Mouse (Mus musculus) CH12.LX (cell line): ENCODE measurements around the gene Ccl12.

Experiments
- BHLHE40 ChIP-seq: IDR thresholded peaks from 2 replicates; pipeline ENCODE4 v1.6.1; 2011; ENCODE audit warnings: mild to moderate bottlenecking, low read depth, low read length, improper control_type of control experiment
- CTCF ChIP-seq, 2 experiments: IDR thresholded peaks in 1 of 2; conservative IDR thresholded peaks in 1 of 2; 2 replicates each; pipeline ENCODE4 v1.5.1; 2011 to 2012; ENCODE audit warnings: low read depth in 2 of 2, low read length in 2 of 2, improper control_type of control experiment in 1 of 2, inconsistent platforms in 1 of 2, mild to moderate bottlenecking in 1 of 2, moderate library complexity in 1 of 2
- EP300 ChIP-seq: IDR thresholded peaks from 2 replicates; pipeline ENCODE4 v1.6.1; 2011; ENCODE audit warnings: low read length, improper control_type of control experiment
- GABPA ChIP-seq: IDR thresholded peaks from 2 replicates; pipeline ENCODE4 v1.6.1; 2012; ENCODE audit warnings: low read depth, low read length, improper control_type of control experiment, inconsistent platforms; ENCODE audit not compliant: insufficient replicate concordance
- HCFC1 ChIP-seq: IDR thresholded peaks from 2 replicates; pipeline ENCODE4 v1.6.1; 2012; ENCODE audit warnings: low read depth, mild to moderate bottlenecking, inconsistent platforms, low read length, improper control_type of control experiment
- MAFK ChIP-seq: IDR thresholded peaks from 2 replicates; pipeline ENCODE4 v1.6.1; 2011; ENCODE audit warnings: low read length, improper control_type of control experiment; ENCODE audit not compliant: insufficient replicate concordance
- POLR2A ChIP-seq: IDR thresholded peaks from 2 replicates; pipeline ENCODE4 v1.6.1; 2011; ENCODE audit warnings: low read depth, mild to moderate bottlenecking, improper control_type of control experiment, low read length
- SIN3A ChIP-seq: IDR thresholded peaks from 2 replicates; pipeline ENCODE4 v1.6.1; 2012; ENCODE audit warnings: low read length, improper control_type of control experiment, inconsistent platforms
- SMC3 ChIP-seq: IDR thresholded peaks from 2 replicates; pipeline ENCODE4 v1.6.1; 2011; ENCODE audit warnings: low read depth, low read length, improper control_type of control experiment
- USF1 ChIP-seq: IDR thresholded peaks from 2 replicates; pipeline ENCODE4 v1.6.1; 2014; ENCODE audit warnings: low read depth, mild to moderate bottlenecking, inconsistent platforms, low read length, improper control_type of control experiment
- ZKSCAN1 ChIP-seq: IDR thresholded peaks from 2 replicates; pipeline ENCODE4 v1.6.1; 2012; ENCODE audit warnings: low read depth, inconsistent platforms, low read length, improper control_type of control experiment, borderline replicate concordance

DNA sequence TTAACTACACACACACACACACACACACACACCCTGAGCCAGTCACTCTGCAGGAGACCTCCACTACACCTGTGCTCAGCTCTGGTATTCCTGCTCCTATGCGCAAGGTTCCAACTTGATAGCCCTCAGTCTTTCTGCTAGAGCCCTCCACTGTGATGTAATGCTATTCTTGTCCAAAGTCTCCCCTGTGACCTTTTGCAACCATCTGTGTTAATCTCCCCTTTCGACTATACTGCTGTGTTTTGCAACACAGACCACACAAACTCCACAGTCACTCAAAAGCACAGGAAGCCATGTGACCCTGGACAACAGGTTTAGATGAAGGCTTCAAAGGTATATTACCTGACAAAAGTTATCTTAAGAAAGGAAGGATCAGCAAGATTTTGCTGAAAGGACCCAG, 38.2 kb upstream of the Ccl12 start:
- TF ChIP-seq HCFC1 (no peak), CTCF (conservative IDR thresholded peaks at IDR 0.05 in 1 of 2, IDR thresholded peaks at IDR 0.05 in 1 of 2; ENCODE audit: low read depth in 2 of 2, low read length in 2 of 2) (no peak), GABPA (no peak), BHLHE40 (no peak), POLR2A (no peak), EP300 (no peak), SMC3 (no peak), MAFK (no peak), USF1 (no peak), SIN3A (no peak), ZKSCAN1 (no peak)
